Mouse (Mus musculus): Measurements from ENCODE around the gene Mcmbp. TPM values are rescaled to one million over a fixed set of nuclear protein-coding genes. Genes with fewer than 3 reads are reported as not detected.

The Mcmbp gene
- total RNA-seq (2022), result 10 to 100 TPM; 24.4 to 26.8 (median 25.6) TPM

GRCm38 (mm10) chr7:128740334-128740733 is at the start of gene Mcmbp:
Mcmbp (minus strand) TSS chr7:128740495.
- peak; percentile 86 to 95 for DNase-seq (ENCODE audit: low spot score in 2 of 2)

GRCm38 (mm10) chr7:128790045-128790444 is 49.8 kb upstream of the Mcmbp start:
- no peak for DNase-seq (ENCODE audit: low spot score in 2 of 2)

DNA sequence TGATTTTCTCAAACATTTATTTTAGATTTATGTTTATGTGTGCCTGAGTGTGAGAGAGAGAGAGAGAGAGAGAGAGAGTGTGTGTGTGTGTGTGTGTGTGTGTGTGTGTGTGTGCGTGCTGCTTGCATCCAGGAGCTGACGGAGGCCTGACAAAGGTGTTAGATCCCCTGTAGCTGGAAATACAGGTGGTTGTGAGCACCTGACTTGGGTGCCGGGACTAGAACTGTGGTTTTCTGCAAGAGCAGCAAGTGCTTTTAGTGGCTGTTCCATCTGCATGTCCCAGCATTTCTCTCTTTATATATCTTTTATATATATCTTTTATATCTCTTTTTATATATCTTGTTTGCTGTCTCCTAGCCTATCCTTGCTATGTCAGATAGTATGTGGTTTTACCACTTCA is 41.6 kb upstream of the Mcmbp start:
- DNase-seq (ENCODE audit: low spot score in 2 of 2), result no peak

- DNase-seq (ENCODE audit: low spot score in 2 of 2), result no peak
Measured at GRCm38 (mm10) chr7:128779305-128779704, 39.0 kb upstream of the Mcmbp start.

DNA sequence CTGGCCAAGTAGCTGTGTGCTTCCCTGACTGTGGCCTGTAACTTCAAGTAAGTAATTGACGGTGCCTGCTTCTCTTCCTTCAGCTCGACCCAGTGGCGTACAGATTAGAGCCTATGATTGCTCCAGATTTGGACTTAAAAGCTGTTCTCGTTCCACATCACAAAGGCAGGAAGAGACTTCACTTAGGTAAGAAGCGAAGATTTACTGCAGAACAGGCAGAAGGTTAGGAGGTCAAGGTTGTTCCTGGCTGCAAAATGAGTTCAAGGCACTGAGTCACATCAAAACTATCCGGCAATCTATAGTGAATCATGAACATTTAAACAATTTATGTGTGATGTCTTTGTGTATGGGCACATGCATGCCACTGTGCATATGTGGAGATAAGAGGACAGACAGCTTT is 36.9 kb upstream of the Mcmbp start:
- DNase-seq (ENCODE audit: low spot score in 2 of 2), result no peak

DNA sequence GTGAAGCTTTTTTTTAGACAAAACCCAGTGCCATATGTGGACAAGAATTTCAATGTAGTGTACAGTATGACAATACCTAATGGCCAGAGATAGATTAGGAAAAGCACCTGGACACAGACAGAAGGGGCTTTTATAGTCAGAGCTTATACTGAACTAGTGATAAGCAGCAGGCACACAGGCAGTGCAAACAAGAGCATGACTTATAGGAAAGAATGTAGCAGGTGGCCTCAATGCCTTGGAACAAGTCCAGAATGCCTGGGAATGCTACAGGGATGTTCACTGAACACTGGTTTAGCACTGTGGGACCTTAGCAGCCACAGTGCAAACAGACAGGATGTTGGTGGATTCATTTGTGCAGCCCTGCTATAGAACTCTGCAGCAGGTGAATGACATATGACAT is 26.4 kb upstream of the Mcmbp start:
- no peak for DNase-seq (ENCODE audit: low spot score in 2 of 2)

- DNase-seq (ENCODE audit: low spot score in 2 of 2), result no peak
Measured at GRCm38 (mm10) chr7:128758948-128759347, 18.7 kb upstream of the Mcmbp start.

GRCm38 (mm10) chr7:128755396-128755795 is 15.1 kb upstream of the Mcmbp start:
- no peak for DNase-seq (ENCODE audit: low spot score in 2 of 2)

GRCm38 (mm10) chr7:128752012-128752411 is 11.7 kb upstream of the Mcmbp start:
- DNase-seq (ENCODE audit: low spot score in 2 of 2), result no peak

DNA sequence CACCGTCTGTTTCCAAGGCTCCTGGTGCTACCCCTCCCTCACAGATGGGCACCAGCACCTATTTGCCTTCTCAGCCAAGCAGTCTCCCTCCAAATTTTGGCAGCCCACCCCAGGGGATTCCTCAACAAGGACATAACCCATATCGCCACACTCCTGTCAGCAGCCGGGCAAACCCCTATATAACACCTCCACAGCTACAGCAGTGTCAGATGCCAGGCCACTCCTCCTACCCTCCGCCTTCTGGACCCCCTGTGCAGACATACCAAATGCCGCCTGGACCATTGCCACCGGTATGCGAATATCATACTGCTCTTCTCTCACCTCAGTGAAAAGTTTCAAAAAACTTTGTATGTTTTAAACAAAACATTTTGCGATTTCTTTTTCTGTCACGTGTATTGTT is 10.0 kb upstream of the Mcmbp start:
- DNase-seq (ENCODE audit: low spot score in 2 of 2), result no peak

DNA sequence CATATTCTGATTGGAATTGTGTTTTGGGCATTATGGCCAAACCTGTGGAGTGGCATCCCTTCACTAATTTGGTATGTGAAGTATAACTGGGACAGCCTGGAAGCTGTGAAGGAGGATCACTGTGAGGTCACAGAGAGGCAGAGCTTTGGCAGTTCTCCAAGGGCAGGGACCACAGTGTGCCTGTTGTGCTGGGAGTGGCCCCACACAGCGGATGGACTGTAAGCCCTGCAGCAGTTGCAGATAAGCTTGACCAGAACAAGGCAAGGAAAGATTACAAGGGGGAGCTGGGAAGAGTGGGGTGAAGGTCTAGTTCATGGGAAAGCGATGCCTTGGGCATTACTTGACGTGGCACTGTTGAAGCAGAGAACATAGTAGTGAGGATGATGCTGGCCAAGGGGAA is 8.5 kb upstream of the Mcmbp start:
- peak in 1 of 2 experiments; percentile 41 for DNase-seq (ENCODE audit: low spot score in 2 of 2)

GRCm38 (mm10) chr7:128746151-128746550 is 5.9 kb upstream of the Mcmbp start:
- no peak for DNase-seq (ENCODE audit: low spot score in 2 of 2)

GRCm38 (mm10) chr7:128744684-128745485 is 4.6 kb upstream of the Mcmbp start, which contains the start of gene Sec23ip:
Sec23ip (plus strand) TSS chr7:128744943.
- peak; percentile 96 to 99 for DNase-seq (ENCODE audit: low spot score in 2 of 2)

DNA sequence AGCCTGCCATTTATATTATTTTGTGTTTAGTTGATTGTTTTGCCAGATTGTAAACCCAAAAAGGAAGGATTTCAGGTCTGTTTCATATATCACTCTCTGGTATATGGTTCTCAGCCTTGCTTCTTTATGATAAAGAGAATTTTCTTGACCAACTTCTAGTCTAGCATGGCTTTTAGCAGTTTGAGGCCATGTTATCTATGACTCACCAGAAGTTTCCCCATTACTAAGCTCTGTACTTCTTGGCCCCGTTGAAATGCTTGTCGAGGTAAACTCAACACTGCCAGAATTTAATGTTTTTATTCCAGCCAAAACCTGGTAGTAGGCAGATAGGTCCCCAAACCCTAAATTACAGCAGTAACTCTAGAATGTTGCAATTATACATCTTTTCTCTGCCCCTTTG is 3.6 kb upstream of the Mcmbp start:
- DNase-seq (ENCODE audit: low spot score in 2 of 2), result no peak

DNA sequence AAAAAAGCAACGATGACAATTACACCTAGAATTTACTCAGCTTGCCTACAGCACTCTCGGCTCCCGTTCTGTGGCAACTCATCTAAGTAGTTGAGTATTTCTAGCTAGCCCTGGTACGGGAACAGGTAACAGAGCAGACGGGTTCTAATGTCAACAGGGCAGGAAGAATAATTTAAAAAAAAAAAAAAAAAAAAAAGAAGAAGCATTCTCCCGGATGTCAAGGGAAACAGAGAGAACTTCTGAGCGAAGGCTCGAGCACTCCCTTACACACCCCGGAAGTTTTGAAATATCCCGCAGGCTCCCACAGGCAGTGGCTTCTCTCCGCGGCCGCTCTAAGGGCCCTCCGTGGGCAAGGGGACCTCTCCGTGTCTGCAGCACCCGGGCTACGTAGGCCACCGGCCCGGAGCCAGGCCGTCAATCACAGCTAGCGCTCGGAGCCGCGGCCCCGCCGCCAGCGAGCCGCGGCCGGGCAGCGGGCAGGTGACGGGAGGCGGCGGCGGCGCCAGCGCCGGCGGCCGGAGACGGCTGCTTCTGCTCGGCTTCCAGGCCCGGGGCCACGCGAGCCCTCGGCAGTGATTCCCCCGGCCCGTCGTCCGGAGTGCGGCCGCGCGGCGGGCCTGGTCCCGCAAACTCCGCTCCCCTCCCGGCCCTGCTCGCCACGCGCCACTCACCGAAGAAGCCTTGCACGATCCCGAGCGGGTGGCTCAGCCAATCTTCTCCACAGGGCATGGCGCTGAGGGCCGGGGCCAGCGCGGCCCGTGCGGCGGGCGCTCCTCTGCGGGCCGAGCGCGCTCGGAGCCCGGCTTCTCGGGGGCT is 625 bp downstream of the Mcmbp start:
- peak in 1 of 2 experiments; percentile 29 for DNase-seq (ENCODE audit: low spot score in 2 of 2)

- no peak for DNase-seq (ENCODE audit: low spot score in 2 of 2)
Measured at GRCm38 (mm10) chr7:128739116-128739461, 1.2 kb downstream of the Mcmbp start.

DNA sequence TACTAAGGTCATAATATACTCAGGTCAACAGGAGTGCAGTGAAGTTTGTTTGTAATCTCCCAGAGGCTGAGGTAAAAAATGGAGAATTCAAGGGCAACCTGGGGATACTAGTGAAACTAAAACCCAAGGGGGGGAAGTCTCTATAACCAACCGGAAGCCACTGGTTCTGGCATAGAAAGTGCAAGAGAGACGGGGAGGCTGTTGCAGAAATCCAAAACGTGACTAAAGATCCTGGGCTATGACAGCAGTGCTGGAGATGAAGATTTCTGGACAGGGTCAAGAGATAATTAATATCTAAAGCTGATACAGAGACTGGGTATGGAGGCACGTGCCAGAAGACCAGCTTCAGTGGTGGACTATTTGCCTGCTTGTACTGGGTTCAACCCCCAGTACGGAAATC is 2.3 kb downstream of the Mcmbp start:
- no peak for DNase-seq (ENCODE audit: low spot score in 2 of 2)

DNA sequence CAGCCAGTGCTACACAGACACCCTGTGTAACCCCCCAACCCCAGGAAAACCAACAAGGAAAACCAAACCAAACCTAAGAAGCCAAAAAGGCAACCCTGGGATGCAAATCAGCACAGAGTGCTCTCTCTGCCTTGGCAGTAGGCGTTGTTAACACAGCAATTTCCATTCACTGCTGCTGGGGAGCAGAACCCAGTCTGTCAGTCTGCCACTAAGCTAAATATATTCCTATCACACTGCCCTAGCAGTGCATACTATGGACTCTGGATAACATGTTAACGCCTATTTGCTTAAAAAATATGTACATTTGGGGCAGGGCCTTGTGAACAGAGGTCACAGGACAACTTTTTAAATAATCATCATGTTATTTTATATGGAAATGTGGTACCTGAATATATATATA is 8.7 kb downstream of the Mcmbp start:
- DNase-seq (ENCODE audit: low spot score in 2 of 2), result no peak

- DNase-seq (ENCODE audit: low spot score in 2 of 2), result no peak
Measured at GRCm38 (mm10) chr7:128728738-128729137, 11.6 kb downstream of the Mcmbp start.

- no peak for DNase-seq (ENCODE audit: low spot score in 2 of 2)
Measured at GRCm38 (mm10) chr7:128727701-128728100, 12.6 kb downstream of the Mcmbp start.

DNA sequence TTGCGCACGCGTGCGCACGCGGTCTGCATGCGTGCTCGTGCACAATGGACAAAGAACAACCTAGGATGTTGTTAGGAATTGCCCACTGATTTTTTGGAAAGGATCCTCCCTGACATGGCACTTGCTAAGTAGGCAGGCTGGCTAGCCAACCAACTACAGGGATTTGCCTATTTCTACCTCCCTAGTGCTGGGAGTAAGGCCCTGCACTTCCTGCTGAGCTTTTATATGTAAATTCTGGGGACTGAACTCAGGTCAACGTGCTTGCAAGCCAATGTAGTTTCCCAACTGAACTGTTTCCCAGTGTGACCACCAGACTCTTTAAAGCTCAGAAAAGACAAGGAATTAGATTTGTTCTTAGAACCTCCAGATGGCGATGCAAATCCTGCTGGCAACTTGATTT is 13.3 kb downstream of the Mcmbp start:
- no peak for DNase-seq (ENCODE audit: low spot score in 2 of 2)

DNA sequence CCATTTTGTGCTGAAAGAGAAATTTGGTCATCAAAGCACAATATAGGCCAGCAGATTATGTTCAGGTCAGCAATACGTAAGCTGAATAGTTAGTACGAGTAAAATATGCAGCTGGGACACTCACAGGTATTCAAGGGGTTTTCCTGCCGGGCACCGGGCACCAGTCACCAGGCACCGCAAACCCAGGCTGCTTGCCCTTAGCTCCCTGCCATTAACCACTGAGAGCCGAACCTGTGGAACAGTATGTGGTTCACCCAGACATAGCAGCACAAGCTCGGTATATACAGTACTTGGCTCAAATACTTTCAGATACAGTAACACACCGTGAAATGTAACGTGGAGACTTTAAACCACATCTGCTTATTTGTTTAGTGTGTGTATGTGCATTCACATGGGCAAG is 15.1 kb downstream of the Mcmbp start:
- no peak for DNase-seq (ENCODE audit: low spot score in 2 of 2)

- DNase-seq (ENCODE audit: low spot score in 2 of 2), result peak; percentile 34 to 80
Measured at GRCm38 (mm10) chr7:128724761-128725160, 15.5 kb downstream of the Mcmbp start.
